Mouse (Mus musculus) liver, embryonic 14.5 days (tissue): Measurements from ENCODE around the gene Pan2.

Experiments
- CTCF ChIP-seq: IDR thresholded peaks from 2 replicates; pipeline ENCODE4 v1.5.1; 2016; ENCODE audit warnings: antibody characterized with exemption, low read depth, control low read depth
- EP300 ChIP-seq: IDR thresholded peaks from 2 replicates; pipeline ENCODE4 v1.6.1; 2016; ENCODE audit warnings: antibody characterized with exemption, low read depth

DNA sequence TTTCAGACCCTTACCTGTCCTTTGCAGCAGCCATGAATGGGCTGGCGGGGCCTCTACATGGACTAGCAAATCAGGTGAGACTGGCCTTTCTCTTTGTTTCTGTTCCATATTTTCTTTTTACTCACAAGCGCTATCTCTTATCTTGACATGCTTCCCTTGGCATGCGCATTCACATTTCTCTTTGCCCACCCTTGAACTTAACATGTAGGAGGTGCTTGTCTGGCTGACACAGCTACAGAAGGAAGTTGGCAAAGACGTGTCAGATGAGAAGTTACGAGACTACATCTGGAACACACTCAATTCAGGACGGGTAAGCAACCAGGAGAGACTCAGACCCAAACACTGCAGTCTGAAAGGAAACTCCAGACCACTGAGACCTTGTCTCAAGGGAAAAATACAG lies 56.1 kb downstream of the Pan2 start:
- TF ChIP-seq CTCF (no peak), EP300 (no peak)
